Mouse (Mus musculus): ENCODE measurements at regions not wholly inside any gene's neighbourhood (a gene's known extent, or its start where the extent isn't known, plus 50 kb on each side); places are given as distances from the start of the nearest gene placed in this dataset.

- no peak for TF ChIP-seq CTCF (IDR thresholded peaks at IDR 0.05; ENCODE audit: low read depth)
- no peak for TF ChIP-seq EP300 (IDR thresholded peaks at IDR 0.05; ENCODE audit: low read depth)
Measured at GRCm38 (mm10) chr13:85504001-85504400, 215.1 kb upstream of the Rasa1 start.

All from liver, embryonic 14.5 days (tissue).